Mouse (Mus musculus) kidney, embryonic 16.5 days (tissue): ENCODE data around the gene Prtg. TPM values are rescaled to one million over a fixed set of nuclear protein-coding genes. Genes with fewer than 3 reads are reported as not detected.

Experiments used
- ATAC-seq: fragments of 200-750 bp; cut with Nextera tagmentation; 2 replicates; pipeline ENCODE4 v1.8.0; 2017; ENCODE audit warnings: moderate TSS enrichment; ENCODE audit not compliant: low FRiP score, low TSS enrichment
- H3K27ac ChIP-seq: fragments of 300-500 bp; sonication (generic); 2 replicates; pipeline ENCODE4 v1.5.1; 2014; ENCODE audit warnings: low read length
- H3K27me3 ChIP-seq: fragments of 300-500 bp; sonication (generic); 2 replicates; pipeline ENCODE4 v1.6.1; 2014; ENCODE audit warnings: low read length, control low read depth, mixed read lengths; ENCODE audit not compliant: insufficient read depth
- H3K36me3 ChIP-seq: fragments of 300-500 bp; sonication (generic); 2 replicates; pipeline ENCODE4 v1.6.1; 2014; ENCODE audit warnings: low read length, control low read depth, mixed read lengths; ENCODE audit not compliant: insufficient read depth
- H3K4me1 ChIP-seq: fragments of 300-500 bp; sonication (generic); 2 replicates; pipeline ENCODE4 v1.6.1; 2014; ENCODE audit warnings: low read length, control low read depth, mixed read lengths; ENCODE audit not compliant: insufficient read depth
- H3K4me2 ChIP-seq: fragments of 300-500 bp; sonication (generic); replicated peaks from 2 replicates; pipeline ENCODE4 v1.6.1; 2014; ENCODE audit warnings: low read depth, low read length
- H3K4me3 ChIP-seq: fragments of 300-500 bp; sonication (generic); 2 replicates; pipeline ENCODE4 v1.5.1; 2014; ENCODE audit warnings: mild to moderate bottlenecking, low read length
- H3K9ac ChIP-seq: fragments of 300-500 bp; sonication (generic); replicated peaks from 2 replicates; pipeline ENCODE4 v1.6.1; 2014; ENCODE audit warnings: low read length
- H3K9me3 ChIP-seq: fragments of 300-500 bp; sonication (generic); 2 replicates; pipeline ENCODE4 v1.6.1; 2016; ENCODE audit warnings: low read length, control low read depth
- WGBS: fragments of 180-500 bp; shearing (Covaris S2); extraction: QIAGEN DNeasy Blood & Tissue Kit; methylation state at CpG from one replicate; pipeline ENCODE4 v1.1.7; 2014; 5-methylcytosine and 5-hydroxymethylcytosine counted together
- polyA plus RNA-seq: library from polyadenylated mRNA; unstranded; fragments of >200 nt; fragmentation: Nextera tagmentation; extraction: Ambion mirVana; gene quantifications from 2 replicates; pipeline ENCODE4 v1.2.1, GENCODE M21; 2015

Gene Prtg
- polyA plus RNA-seq, 1 experiment from 2014 or later, result 1.8 TPM

DNA sequence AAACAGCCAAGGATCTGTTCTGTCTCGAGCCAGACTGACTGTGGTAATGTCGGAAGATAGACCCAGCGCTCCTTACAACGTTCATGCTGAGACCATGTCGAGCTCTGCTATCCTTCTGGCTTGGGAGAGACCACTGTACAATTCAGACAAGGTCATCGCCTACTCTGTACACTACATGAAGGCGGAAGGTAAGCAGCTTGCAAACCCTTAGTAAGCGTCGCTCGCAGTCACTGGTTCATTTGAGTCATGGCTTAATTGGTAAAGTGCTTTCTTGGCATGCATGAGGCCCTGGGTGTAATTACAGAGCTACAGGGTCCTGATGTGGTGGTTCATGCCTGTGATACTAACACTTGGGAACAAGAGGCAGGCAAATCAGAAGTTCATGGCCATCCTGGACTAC lies 44.9 kb downstream of the Prtg start:
- H3K4me1 ChIP-seq, result peaks cover 4% of the 10 kb centered on the region; the same call in 1 of the 2 replicates
- no peaks in the 10 kb centered on the region for H3K9me3 ChIP-seq
- no peak overlapping the region for H3K4me2 ChIP-seq
- peaks cover 14% of the 10 kb centered on the region for H3K36me3 ChIP-seq
- ATAC-seq, result no peak
- H3K27me3 ChIP-seq, result no peaks in the 10 kb centered on the region
- no peak overlapping the region for H3K4me3 ChIP-seq
- no peak overlapping the region for H3K27ac ChIP-seq
- no peak overlapping the region for H3K9ac ChIP-seq
- WGBS, result 96% methylated on average over 10 of the region's 10 CpGs

DNA sequence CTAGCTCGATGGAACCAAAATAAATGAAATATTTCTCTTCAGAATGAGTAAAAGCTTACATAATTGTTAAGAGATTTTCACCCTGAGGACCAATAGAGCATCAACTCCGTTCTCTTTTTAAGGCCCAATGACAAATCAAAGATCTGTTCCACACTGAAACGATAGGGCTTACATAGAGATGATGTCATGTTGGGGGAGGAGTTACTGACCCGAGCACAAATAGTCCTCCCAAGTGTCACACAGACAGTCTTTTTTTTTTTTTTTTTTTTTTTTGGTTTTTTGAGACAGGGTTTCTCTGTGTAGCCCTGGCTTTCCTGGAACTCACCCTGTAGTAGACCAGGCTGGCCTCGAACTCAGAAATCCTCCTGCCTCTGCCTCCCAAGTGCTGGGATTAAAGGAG lies 45.3 kb downstream of the Prtg start:
- Histone ChIP-seq H3K9ac (no peak overlapping the region), H3K36me3 (peaks cover 14% of the 10 kb centered on the region), H3K4me3 (no peak overlapping the region), H3K4me1 (peaks cover 4% of the 10 kb centered on the region; the same call in 1 of the 2 replicates), H3K27ac (no peak overlapping the region), H3K9me3 (no peaks in the 10 kb centered on the region), H3K27me3 (no peaks in the 10 kb centered on the region), H3K4me2 (no peak overlapping the region)
- 87% methylated on average over 5 of the region's 5 CpGs for WGBS
- ATAC-seq, result no peak

DNA sequence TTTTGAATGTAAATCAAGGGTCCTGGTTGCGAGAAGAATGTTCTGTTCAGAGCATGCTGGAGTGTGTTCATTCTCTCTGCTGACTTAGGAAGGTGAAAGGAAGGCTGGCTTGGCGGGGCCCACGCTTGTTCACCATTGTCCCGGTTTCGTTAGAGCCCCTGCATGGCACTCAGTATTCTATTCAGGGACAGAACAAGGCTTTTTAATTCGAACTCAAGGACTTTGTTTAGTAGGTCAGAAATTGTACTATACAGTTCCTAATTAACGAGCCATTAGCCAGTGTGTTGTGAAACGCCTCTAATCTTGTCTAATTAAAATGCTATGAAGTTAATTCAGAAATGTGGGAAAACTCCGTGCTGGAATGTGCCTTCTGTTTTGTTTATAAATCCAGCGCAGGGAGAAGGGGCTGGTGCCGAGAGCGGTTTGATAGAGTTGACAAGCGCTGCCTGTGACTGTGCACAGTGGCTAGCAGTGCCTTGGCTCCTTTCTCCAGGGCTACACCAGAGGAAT lies 47.1 kb downstream of the Prtg start:
- H3K4me3 ChIP-seq, result no peak overlapping the region
- WGBS, result 68% methylated on average over 13 of the region's 13 CpGs
- H3K9ac ChIP-seq, result no peak overlapping the region
- peaks cover 4% of the 10 kb centered on the region; the same call in 1 of the 2 replicates for H3K4me1 ChIP-seq
- no peak overlapping the region for H3K4me2 ChIP-seq
- H3K36me3 ChIP-seq, result peaks cover 16% of the 10 kb centered on the region
- H3K9me3 ChIP-seq, result no peaks in the 10 kb centered on the region
- H3K27ac ChIP-seq, result no peak overlapping the region
- ATAC-seq, result no peak
- H3K27me3 ChIP-seq, result no peaks in the 10 kb centered on the region

DNA sequence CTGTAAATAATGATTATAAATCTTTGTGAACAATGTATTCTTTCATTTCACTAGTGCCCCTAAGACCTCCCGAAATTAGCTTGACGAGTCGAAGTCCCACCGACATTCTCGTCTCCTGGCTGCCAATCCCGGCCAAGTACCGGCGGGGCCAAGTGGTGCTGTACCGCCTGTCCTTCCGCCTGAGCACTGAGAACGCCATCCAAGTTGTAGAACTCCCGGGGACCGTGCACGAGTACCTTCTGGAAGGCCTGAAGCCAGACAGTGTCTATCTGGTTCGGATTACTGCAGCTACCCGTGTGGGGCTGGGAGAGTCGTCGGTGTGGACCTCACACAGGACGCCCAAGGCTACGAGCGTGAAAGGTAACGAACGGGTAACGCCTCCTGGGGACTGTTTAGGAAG lies 50.0 kb downstream of the Prtg start:
- no peak for ATAC-seq
- Histone ChIP-seq H3K9ac (no peak overlapping the region), H3K4me1 (peaks cover 4% of the 10 kb centered on the region; the same call in 1 of the 2 replicates), H3K4me3 (no peak overlapping the region), H3K27ac (no peak overlapping the region), H3K4me2 (no peak overlapping the region), H3K27me3 (no peaks in the 10 kb centered on the region), H3K36me3 (peaks cover 12% of the 10 kb centered on the region; the same call in 1 of the 2 replicates), H3K9me3 (no peaks in the 10 kb centered on the region)
- 91% methylated on average over 24 of the region's 24 CpGs for WGBS

- Histone ChIP-seq H3K9me3 (no peaks in the 10 kb centered on the region), H3K27me3 (no peaks in the 10 kb centered on the region), H3K4me2 (no peak overlapping the region), H3K4me1 (no peaks in the 10 kb centered on the region), H3K4me3 (no peak overlapping the region), H3K27ac (no peak overlapping the region), H3K9ac (no peak overlapping the region), H3K36me3 (peaks cover 7% of the 10 kb centered on the region; the same call in 1 of the 2 replicates)
- WGBS, result 72% methylated on average over 5 of the region's 5 CpGs
- no peak for ATAC-seq
Measured at GRCm38 (mm10) chr9:72860764-72861163, 54.1 kb downstream of the Prtg start.

DNA sequence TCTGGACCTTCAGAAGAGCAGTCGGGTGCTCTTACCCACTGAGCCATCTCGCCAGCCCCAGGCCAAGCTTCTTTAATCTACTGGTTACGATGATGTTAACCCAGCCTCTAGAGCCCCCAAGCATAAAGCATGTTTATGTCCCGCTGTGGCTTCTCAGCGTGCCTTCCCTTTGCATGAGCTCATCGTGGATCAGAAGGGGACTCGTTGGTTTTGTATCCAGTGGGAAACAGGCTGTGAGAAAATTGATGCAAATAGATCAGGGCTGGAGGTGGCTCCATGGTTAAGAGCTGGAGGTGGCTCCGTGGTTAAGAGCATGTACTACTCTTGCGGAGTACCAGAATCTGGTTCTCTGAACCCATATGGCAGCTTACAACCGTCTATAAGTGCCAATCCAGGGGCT lies 54.6 kb downstream of the Prtg start:
- H3K27ac ChIP-seq, result no peak overlapping the region
- H3K9ac ChIP-seq, result no peak overlapping the region
- peaks cover 7% of the 10 kb centered on the region; the same call in 1 of the 2 replicates for H3K36me3 ChIP-seq
- H3K4me1 ChIP-seq, result no peaks in the 10 kb centered on the region
- no peak overlapping the region for H3K4me2 ChIP-seq
- 68% methylated on average over 10 of the region's 10 CpGs for WGBS
- no peaks in the 10 kb centered on the region for H3K9me3 ChIP-seq
- no peak overlapping the region for H3K4me3 ChIP-seq
- no peaks in the 10 kb centered on the region for H3K27me3 ChIP-seq
- no peak for ATAC-seq

DNA sequence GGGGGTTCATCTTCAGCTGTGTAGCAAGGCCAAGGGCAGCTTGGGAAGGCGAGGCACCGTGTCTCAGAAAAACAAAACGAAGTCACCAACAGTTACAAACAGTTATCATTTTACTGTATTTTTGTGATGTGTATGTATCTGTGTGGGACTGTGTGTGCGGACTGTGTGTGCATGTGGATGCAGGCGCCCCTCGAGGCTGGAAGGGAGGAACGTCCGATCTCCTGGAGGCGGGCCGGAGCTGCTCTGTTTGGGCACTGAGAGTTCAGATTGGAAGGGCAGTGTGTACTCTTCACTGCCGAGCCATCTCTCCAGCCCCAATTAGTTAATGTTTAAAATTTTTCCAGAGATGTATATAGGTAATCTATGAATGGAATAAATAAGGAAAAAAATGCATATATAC lies 55.5 kb downstream of the Prtg start:
- H3K9ac ChIP-seq, result no peak overlapping the region
- no peak overlapping the region for H3K4me3 ChIP-seq
- no peaks in the 10 kb centered on the region for H3K4me1 ChIP-seq
- no peak overlapping the region for H3K27ac ChIP-seq
- ATAC-seq, result no peak
- H3K4me2 ChIP-seq, result no peak overlapping the region
- peaks cover 7% of the 10 kb centered on the region; the same call in 1 of the 2 replicates for H3K36me3 ChIP-seq
- no peaks in the 10 kb centered on the region for H3K9me3 ChIP-seq
- WGBS, result 83% methylated on average over 11 of the region's 11 CpGs
- no peaks in the 10 kb centered on the region for H3K27me3 ChIP-seq

DNA sequence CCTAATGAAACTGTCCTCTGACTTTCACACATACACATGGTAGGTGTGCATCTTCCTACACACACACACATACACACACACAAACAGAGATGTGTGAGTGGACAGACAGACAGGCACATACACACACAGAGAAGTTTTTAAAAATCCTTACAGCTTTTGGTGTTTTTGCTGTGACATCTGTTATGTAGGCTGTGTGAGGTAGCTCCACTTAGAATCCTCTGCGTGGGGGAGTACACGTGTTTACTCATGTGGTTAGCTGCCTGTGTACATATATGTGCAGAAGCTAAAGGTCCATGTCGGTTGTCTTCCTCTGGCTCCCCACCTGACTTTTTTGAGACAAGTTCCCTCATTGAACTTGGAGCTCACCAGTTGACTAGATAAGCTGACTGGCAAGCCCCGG lies 56.3 kb downstream of the Prtg start:
- Histone ChIP-seq H3K4me3 (no peak overlapping the region), H3K36me3 (peaks cover 7% of the 10 kb centered on the region; the same call in 1 of the 2 replicates), H3K27ac (no peak overlapping the region), H3K4me2 (no peak overlapping the region), H3K9ac (no peak overlapping the region), H3K9me3 (no peaks in the 10 kb centered on the region), H3K27me3 (no peaks in the 10 kb centered on the region), H3K4me1 (no peaks in the 10 kb centered on the region)
- ATAC-seq, result no peak
- WGBS, result 83% methylated on average over 4 of the region's 4 CpGs

- Histone ChIP-seq H3K27ac (no peak overlapping the region), H3K4me3 (no peak overlapping the region), H3K27me3 (no peaks in the 10 kb centered on the region), H3K9ac (no peak overlapping the region), H3K4me2 (no peak overlapping the region), H3K36me3 (peaks cover 4% of the 10 kb centered on the region; the same call in 1 of the 2 replicates), H3K9me3 (no peaks in the 10 kb centered on the region), H3K4me1 (no peaks in the 10 kb centered on the region)
- no peak for ATAC-seq
- WGBS, result 53% methylated on average over 5 of the region's 5 CpGs
Measured at GRCm38 (mm10) chr9:72863773-72864172, 57.1 kb downstream of the Prtg start.

DNA sequence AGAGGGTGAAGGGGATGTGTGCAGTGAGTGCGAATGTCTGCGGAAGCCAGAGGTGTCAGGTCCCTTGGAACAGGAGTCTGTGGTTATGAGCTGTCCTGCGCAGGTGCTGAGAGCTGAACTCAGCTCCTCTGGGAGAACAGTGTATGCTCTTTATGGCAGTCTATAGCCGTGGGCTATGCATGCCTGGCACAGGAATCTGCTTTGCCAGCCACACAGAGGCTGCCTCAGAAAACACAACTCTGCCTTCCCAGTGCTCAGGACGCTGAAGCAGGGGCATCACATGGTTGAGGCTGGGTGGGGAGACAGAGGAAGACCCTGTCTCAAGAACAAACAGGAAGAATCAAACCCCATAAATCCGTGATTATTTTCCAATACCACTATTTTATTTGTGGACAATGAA lies 60.8 kb downstream of the Prtg start:
- Histone ChIP-seq H3K36me3 (no peaks in the 10 kb centered on the region), H3K9ac (no peak overlapping the region), H3K27me3 (no peaks in the 10 kb centered on the region), H3K4me3 (no peak overlapping the region), H3K4me1 (peaks cover 11% of the 10 kb centered on the region), H3K4me2 (no peak overlapping the region), H3K27ac (no peak overlapping the region), H3K9me3 (no peaks in the 10 kb centered on the region)
- WGBS, result 89% methylated on average over 6 of the region's 6 CpGs
- no peak for ATAC-seq
